Mouse (Mus musculus) activated CD4-positive, CD25-positive, alpha-beta regulatory T cell, adult 4 months (primary cell): ENCODE results near the gene Treml2. TPM values are rescaled to one million over a fixed set of nuclear protein-coding genes. Genes with fewer than 3 reads are reported as not detected.

Experiments
- ATAC-seq: one replicate; pipeline ENCODE4 v1.8.0; 2017
- polyA plus RNA-seq, 2 experiments: library from polyadenylated mRNA; unstranded; fragments of 100-300 nt; shearing (Covaris generic); gene quantifications; one replicate each; pipeline ENCODE4 v1.2.1; 2017

Gene Treml2
- polyA plus RNA-seq, result 10 to 100 TPM; 16.1 to 17.1 TPM

- no peak for ATAC-seq
Measured at GRCm38 (mm10) chr17:48299203-48299602, at the start of gene Treml2. Gene Treml2 (plus strand): TSS chr17:48299498.

GRCm38 (mm10) chr17:48249501-48249900, 49.8 kb upstream of the Treml2 start:
- ATAC-seq, result no peak

- no peak for ATAC-seq
Measured at GRCm38 (mm10) chr17:48250631-48251030, 48.7 kb upstream of the Treml2 start.

GRCm38 (mm10) chr17:48256575-48256974, 42.7 kb upstream of the Treml2 start:
- ATAC-seq, result no peak

- ATAC-seq, result no peak
Measured at GRCm38 (mm10) chr17:48261868-48262267, 37.4 kb upstream of the Treml2 start.

GRCm38 (mm10) chr17:48263741-48264362, 35.4 kb upstream of the Treml2 start, which contains the start of gene Treml4:
Gene Treml4 (plus strand): TSS chr17:48264295.
- no peak for ATAC-seq

- no peak for ATAC-seq
Measured at GRCm38 (mm10) chr17:48264662-48265061, 34.6 kb upstream of the Treml2 start.

- no peak for ATAC-seq
Measured at GRCm38 (mm10) chr17:48266138-48266537, 33.2 kb upstream of the Treml2 start.

- ATAC-seq, result no peak
Measured at GRCm38 (mm10) chr17:48266610-48267304, 32.5 kb upstream of the Treml2 start.

- no peak for ATAC-seq
Measured at GRCm38 (mm10) chr17:48267591-48267990, 31.7 kb upstream of the Treml2 start.

GRCm38 (mm10) chr17:48268276-48268675, 31.0 kb upstream of the Treml2 start:
- ATAC-seq, result no peak

GRCm38 (mm10) chr17:48269833-48270232, 29.5 kb upstream of the Treml2 start:
- ATAC-seq, result no peak

- ATAC-seq, result no peak
Measured at GRCm38 (mm10) chr17:48272158-48272557, 27.1 kb upstream of the Treml2 start.

- ATAC-seq, result no peak
Measured at GRCm38 (mm10) chr17:48272598-48272997, 26.7 kb upstream of the Treml2 start.

GRCm38 (mm10) chr17:48274098-48274497, 25.2 kb upstream of the Treml2 start:
- no peak for ATAC-seq

- no peak for ATAC-seq
Measured at GRCm38 (mm10) chr17:48274885-48275284, 24.4 kb upstream of the Treml2 start.

- no peak for ATAC-seq
Measured at GRCm38 (mm10) chr17:48275736-48276135, 23.6 kb upstream of the Treml2 start.

GRCm38 (mm10) chr17:48278381-48278780, 20.9 kb upstream of the Treml2 start:
- ATAC-seq, result no peak

- ATAC-seq, result no peak
Measured at GRCm38 (mm10) chr17:48279002-48279401, 20.3 kb upstream of the Treml2 start.

- no peak for ATAC-seq
Measured at GRCm38 (mm10) chr17:48280943-48281738, 18.2 kb upstream of the Treml2 start.

GRCm38 (mm10) chr17:48281739-48282085, 17.6 kb upstream of the Treml2 start:
- no peak for ATAC-seq

GRCm38 (mm10) chr17:48286765-48287164, 12.5 kb upstream of the Treml2 start:
- ATAC-seq, result no peak

GRCm38 (mm10) chr17:48287276-48287675, 12.0 kb upstream of the Treml2 start:
- ATAC-seq, result no peak
